Mouse (Mus musculus) liver, embryonic 15.5 days (tissue): Measurements from ENCODE around the gene Prr13. TPM values are rescaled to one million over a fixed set of nuclear protein-coding genes. Genes with fewer than 3 reads are reported as not detected.

Experiments
- ATAC-seq: fragments of 200-750 bp; cut with Nextera tagmentation; 2 replicates; pipeline ENCODE4 v1.8.0; 2017; ENCODE audit warnings: moderate number of reproducible peaks, mild to moderate bottlenecking, moderate library complexity; ENCODE audit not compliant: insufficient read depth
- H3K27ac ChIP-seq: fragments of 300-500 bp; sonication (generic); replicated peaks from 2 replicates; pipeline ENCODE4 v1.5.1; 2015; ENCODE audit warnings: mild to moderate bottlenecking, inconsistent platforms
- H3K27me3 ChIP-seq: fragments of 300-500 bp; sonication (generic); 2 replicates; pipeline ENCODE4 v1.6.1; 2015; ENCODE audit warnings: mild to moderate bottlenecking, inconsistent platforms
- H3K36me3 ChIP-seq: fragments of 300-500 bp; sonication (generic); replicated peaks from 2 replicates; pipeline ENCODE4 v1.6.1; 2015; ENCODE audit warnings: moderate library complexity, mild to moderate bottlenecking, inconsistent platforms
- H3K4me1 ChIP-seq: fragments of 300-500 bp; sonication (generic); replicated peaks from 2 replicates; pipeline ENCODE4 v1.6.1; 2015; ENCODE audit warnings: inconsistent platforms
- H3K4me2 ChIP-seq: fragments of 300-500 bp; sonication (generic); 2 replicates; pipeline ENCODE4 v1.6.1; 2015; ENCODE audit warnings: moderate library complexity, mild to moderate bottlenecking, inconsistent platforms
- H3K4me3 ChIP-seq: fragments of 300-500 bp; sonication (generic); replicated peaks from 2 replicates; pipeline ENCODE4 v1.5.1; 2015; ENCODE audit warnings: mild to moderate bottlenecking, inconsistent platforms
- H3K9ac ChIP-seq: fragments of 300-500 bp; sonication (generic); 2 replicates; pipeline ENCODE4 v1.6.1; 2015; ENCODE audit warnings: moderate library complexity, mild to moderate bottlenecking, inconsistent platforms
- H3K9me3 ChIP-seq: fragments of 300-500 bp; sonication (generic); replicated peaks from 2 replicates; pipeline ENCODE4 v1.6.1; 2016; ENCODE audit warnings: inconsistent platforms
- WGBS: fragments of 180-500 bp; shearing (Covaris S2); methylation state at CpG from one replicate; pipeline ENCODE4 v1.1.7; 2015; ENCODE audit warnings: mixed read lengths; ENCODE audit not compliant: insufficient replicate concordance; 5-methylcytosine and 5-hydroxymethylcytosine counted together
- polyA plus RNA-seq: library from polyadenylated mRNA; unstranded; fragments of >200 nt; fragmentation: Nextera tagmentation; extraction: Ambion mirVana; gene quantifications from 2 replicates; pipeline ENCODE4 v1.2.1, GENCODE M21; 2015

The Prr13 gene
- polyA plus RNA-seq, 1 experiment from 2014 or later: 106 TPM

- H3K27me3 ChIP-seq: no peaks in the 10 kb centered on the region
- no peak overlapping the region for H3K9ac ChIP-seq
- no peak overlapping the region for H3K4me2 ChIP-seq
- no peak overlapping the region for H3K4me3 ChIP-seq
- 89% methylated on average over 12 of the region's 12 CpGs for WGBS
- H3K27ac ChIP-seq: no peak overlapping the region
- H3K4me1 ChIP-seq: no peaks in the 10 kb centered on the region
- peaks cover 92% of the 10 kb centered on the region for H3K36me3 ChIP-seq
- ATAC-seq: no peak
- H3K9me3 ChIP-seq: no peaks in the 10 kb centered on the region
Observed at GRCm38 (mm10) chr15:102485853-102486252, 27.0 kb downstream of the Prr13 start.

GRCm38 (mm10) chr15:102487664-102488063 is 28.8 kb downstream of the Prr13 start:
- H3K4me1 ChIP-seq: no peaks in the 10 kb centered on the region
- H3K4me3 ChIP-seq: no peak overlapping the region
- ATAC-seq: no peak
- no peak overlapping the region for H3K9ac ChIP-seq
- no peak overlapping the region for H3K27ac ChIP-seq
- no peak overlapping the region for H3K4me2 ChIP-seq
- H3K27me3 ChIP-seq: no peaks in the 10 kb centered on the region
- H3K36me3 ChIP-seq: peaks cover 88% of the 10 kb centered on the region
- no peaks in the 10 kb centered on the region for H3K9me3 ChIP-seq
- 59% methylated on average over 1 of the region's 1 CpGs for WGBS

- H3K4me3 ChIP-seq: no peak overlapping the region
- peaks cover 98% of the 10 kb centered on the region for H3K36me3 ChIP-seq
- no peaks in the 10 kb centered on the region for H3K27me3 ChIP-seq
- no peak for ATAC-seq
- H3K9me3 ChIP-seq: no peaks in the 10 kb centered on the region
- no peak overlapping the region for H3K27ac ChIP-seq
- no peak overlapping the region for H3K4me2 ChIP-seq
- 86% methylated on average over 3 of the region's 3 CpGs for WGBS
- no peak overlapping the region for H3K9ac ChIP-seq
- H3K4me1 ChIP-seq: peaks cover 16% of the 10 kb centered on the region; the same call in 1 of the 2 replicates
Observed at GRCm38 (mm10) chr15:102498322-102498721, 39.5 kb downstream of the Prr13 start.

GRCm38 (mm10) chr15:102499370-102499769 is 40.5 kb downstream of the Prr13 start:
- peaks cover 16% of the 10 kb centered on the region; the same call in 1 of the 2 replicates for H3K4me1 ChIP-seq
- no peak for ATAC-seq
- no peak overlapping the region for H3K4me2 ChIP-seq
- no peaks in the 10 kb centered on the region for H3K9me3 ChIP-seq
- no peak overlapping the region for H3K9ac ChIP-seq
- H3K4me3 ChIP-seq: no peak overlapping the region
- H3K36me3 ChIP-seq: peaks cover 98% of the 10 kb centered on the region
- no peak overlapping the region for H3K27ac ChIP-seq
- H3K27me3 ChIP-seq: no peaks in the 10 kb centered on the region
- WGBS: 68% methylated on average over 3 of the region's 3 CpGs

GRCm38 (mm10) chr15:102499851-102500250 is 41.0 kb downstream of the Prr13 start:
- Histone ChIP-seq H3K36me3 (peaks cover 98% of the 10 kb centered on the region), H3K4me3 (no peak overlapping the region), H3K4me1 (peaks cover 16% of the 10 kb centered on the region; the same call in 1 of the 2 replicates), H3K27me3 (no peaks in the 10 kb centered on the region), H3K4me2 (no peak overlapping the region), H3K27ac (no peak overlapping the region), H3K9me3 (no peaks in the 10 kb centered on the region), H3K9ac (no peak overlapping the region)
- 87% methylated on average over 6 of the region's 6 CpGs for WGBS
- ATAC-seq: no peak

GRCm38 (mm10) chr15:102500479-102500878 is 41.7 kb downstream of the Prr13 start:
- no peak for ATAC-seq
- H3K4me2 ChIP-seq: no peak overlapping the region
- no peaks in the 10 kb centered on the region for H3K27me3 ChIP-seq
- H3K4me1 ChIP-seq: peaks cover 20% of the 10 kb centered on the region
- H3K27ac ChIP-seq: no peak overlapping the region
- 80% methylated on average over 5 of the region's 5 CpGs for WGBS
- H3K36me3 ChIP-seq: peaks cover 96% of the 10 kb centered on the region
- no peak overlapping the region for H3K9ac ChIP-seq
- no peak overlapping the region for H3K4me3 ChIP-seq
- no peaks in the 10 kb centered on the region for H3K9me3 ChIP-seq

- no peak overlapping the region for H3K27ac ChIP-seq
- no peaks in the 10 kb centered on the region for H3K9me3 ChIP-seq
- ATAC-seq: no peak
- H3K9ac ChIP-seq: no peak overlapping the region
- no peaks in the 10 kb centered on the region for H3K27me3 ChIP-seq
- no peak overlapping the region for H3K4me2 ChIP-seq
- peaks cover 26% of the 10 kb centered on the region for H3K4me1 ChIP-seq
- no peak overlapping the region for H3K4me3 ChIP-seq
- peaks cover 88% of the 10 kb centered on the region for H3K36me3 ChIP-seq
- 82% methylated on average over 19 of the region's 19 CpGs for WGBS
Observed at GRCm38 (mm10) chr15:102501084-102501814, 42.4 kb downstream of the Prr13 start.

- Histone ChIP-seq H3K4me2 (no peak overlapping the region), H3K27ac (no peak overlapping the region), H3K4me1 (peaks cover 33% of the 10 kb centered on the region), H3K4me3 (no peak overlapping the region), H3K9ac (no peak overlapping the region), H3K27me3 (no peaks in the 10 kb centered on the region), H3K9me3 (no peaks in the 10 kb centered on the region), H3K36me3 (peaks cover 77% of the 10 kb centered on the region)
- 79% methylated on average over 9 of the region's 9 CpGs for WGBS
- no peak for ATAC-seq
Observed at GRCm38 (mm10) chr15:102502254-102502840, 43.5 kb downstream of the Prr13 start.

GRCm38 (mm10) chr15:102503447-102503846 is 44.6 kb downstream of the Prr13 start, which contains the start of gene Gm10337:
Gm10337 (plus strand) TSS chr15:102503722.
- Histone ChIP-seq H3K9me3 (no peaks in the 10 kb centered on the region), H3K9ac (no peak within 1 kb of the TSS), H3K4me3 (no peak within 1 kb of the TSS), H3K36me3 (peaks cover 66% of the 10 kb centered on the region), H3K27ac (no peak within 1 kb of the TSS), H3K27me3 (no peaks in the 10 kb centered on the region), H3K4me2 (no peak within 1 kb of the TSS), H3K4me1 (peaks cover 33% of the 10 kb centered on the region)
- 86% methylated on average over 1 of the region's 1 CpGs for WGBS
- ATAC-seq: no peak

GRCm38 (mm10) chr15:102503924-102504782 is 45.3 kb downstream of the Prr13 start:
- Histone ChIP-seq H3K27ac (no peak overlapping the region), H3K4me3 (no peak overlapping the region), H3K36me3 (peaks cover 61% of the 10 kb centered on the region), H3K4me2 (no peak overlapping the region), H3K4me1 (peaks cover 33% of the 10 kb centered on the region), H3K9me3 (no peaks in the 10 kb centered on the region), H3K9ac (no peak overlapping the region), H3K27me3 (no peaks in the 10 kb centered on the region)
- WGBS: 83% methylated on average over 9 of the region's 9 CpGs
- ATAC-seq: no peak
